Mouse (Mus musculus): ENCODE results near the gene Mipol1.

Gene Mipol1

DNA sequence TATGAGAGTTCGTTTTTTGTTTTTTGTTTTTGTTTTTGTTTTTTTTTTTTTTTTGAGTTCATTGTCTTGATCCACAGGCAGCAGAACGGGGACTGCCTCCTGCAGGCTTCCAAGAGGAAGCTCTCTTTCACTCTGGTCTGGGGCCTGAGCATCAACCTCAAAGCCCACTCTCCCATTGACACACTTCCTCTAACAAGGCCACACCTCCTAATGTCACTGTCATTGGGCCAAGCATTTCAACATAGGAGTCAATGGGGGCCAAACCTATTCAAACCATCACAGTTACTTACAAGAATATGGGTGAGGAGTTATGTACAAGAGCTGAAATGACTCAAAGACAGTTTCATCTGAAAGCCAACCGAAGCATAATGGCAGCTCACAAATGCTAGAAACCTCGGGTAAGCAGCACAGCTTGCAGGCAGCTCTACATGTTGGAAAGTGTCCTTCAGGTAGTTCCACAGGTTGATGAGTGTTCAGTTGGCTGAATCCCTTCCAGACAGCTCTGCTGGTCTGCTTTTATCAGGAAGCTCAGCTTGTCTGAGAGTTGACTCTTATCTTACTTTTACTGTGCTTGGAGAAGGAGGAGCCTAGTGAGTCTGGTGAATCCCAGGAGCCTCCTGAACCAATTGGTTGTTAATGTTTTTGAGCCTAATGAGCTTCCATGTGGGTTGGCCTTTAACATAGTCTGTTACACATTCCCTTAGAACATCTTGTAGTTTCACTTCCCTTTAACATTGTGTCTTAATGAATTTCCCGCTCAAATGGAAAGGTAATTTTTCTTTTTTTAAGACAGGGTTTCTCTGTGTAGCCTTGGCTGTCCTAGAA, 13.7 kb downstream of the Mipol1 start:
- DNase-seq, result no peak

GRCm38 (mm10) chr12:57258572-57258971, 28.3 kb downstream of the Mipol1 start:
- DNase-seq, result no peak

GRCm38 (mm10) chr12:57275456-57275855, 45.2 kb downstream of the Mipol1 start:
- no peak for DNase-seq

DNA sequence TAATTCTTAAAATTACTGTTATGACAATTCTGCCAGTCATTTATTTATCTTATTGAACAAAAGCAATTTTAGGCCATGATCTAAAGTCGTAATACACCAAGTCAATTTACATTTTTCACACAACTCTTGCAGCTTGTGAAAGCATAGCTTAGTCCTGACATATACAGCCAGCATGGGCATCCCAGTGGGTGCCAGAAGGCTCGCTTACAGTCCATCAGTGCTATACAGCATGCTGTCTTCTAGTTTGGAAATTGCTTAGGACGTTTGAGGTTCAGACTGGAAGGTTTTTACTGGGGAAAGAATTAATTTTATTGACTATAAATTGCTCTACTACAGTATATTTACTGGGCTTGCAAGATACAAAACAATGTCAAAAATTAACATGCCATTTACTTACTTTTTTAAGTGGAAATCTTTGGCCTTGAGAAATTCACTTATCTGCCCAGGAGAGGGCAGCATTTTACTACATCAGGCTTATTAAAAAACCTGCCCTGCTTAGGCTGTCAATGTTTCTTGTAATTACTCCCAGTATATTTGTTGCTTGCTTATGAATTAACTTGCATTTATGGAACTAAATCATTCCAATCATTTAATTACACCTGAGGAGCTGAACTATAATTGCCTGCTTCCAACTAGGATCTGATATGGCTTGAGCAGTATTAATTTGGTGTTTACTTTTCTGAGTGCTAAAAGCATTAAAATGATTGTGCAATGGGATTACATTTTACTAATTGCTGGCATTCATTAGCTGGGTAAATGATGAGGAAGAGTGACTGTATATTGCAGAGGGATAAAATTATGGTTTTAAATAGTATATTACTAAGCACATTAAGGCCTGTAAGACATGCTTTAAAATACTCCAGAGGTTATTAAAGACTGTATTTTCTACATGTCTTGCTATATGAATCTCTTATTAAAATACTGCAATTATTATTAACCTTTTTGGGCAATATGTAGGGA, 51.2 kb downstream of the Mipol1 start:
- no peak for DNase-seq

DNA sequence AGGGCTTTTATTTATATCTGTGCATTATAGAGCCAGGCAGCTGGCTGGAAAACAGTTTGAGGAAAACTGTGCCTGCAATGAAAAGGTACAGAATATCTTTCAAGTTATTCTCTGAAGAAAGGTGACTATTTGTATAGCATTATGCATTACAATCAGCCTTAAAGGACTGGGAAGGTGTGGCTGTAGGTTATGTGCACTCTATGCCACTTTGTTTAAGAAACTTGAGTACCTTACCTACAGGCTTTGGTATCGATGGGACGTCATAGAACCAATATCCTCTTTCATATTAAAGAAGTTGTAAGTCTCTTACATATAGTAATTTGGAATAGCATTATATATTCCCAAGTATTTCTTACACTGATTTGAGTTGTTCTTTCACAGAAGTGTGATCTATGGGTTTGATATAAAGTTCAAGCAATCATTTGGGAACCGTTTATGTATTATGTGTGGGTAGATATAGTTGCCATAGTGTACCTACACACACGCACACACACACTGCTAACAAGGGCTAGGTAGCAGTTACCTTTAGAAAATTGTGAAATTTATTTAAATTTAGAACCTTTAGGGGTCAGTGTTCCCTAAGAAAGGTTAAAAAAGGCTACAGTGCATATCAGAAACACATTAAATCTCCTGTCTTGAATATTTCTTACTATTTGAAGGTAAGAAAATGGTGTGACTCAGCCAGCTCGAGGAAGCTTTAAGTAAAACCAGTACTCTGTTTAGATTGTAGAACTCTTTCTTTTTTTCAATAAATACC, 55.3 kb downstream of the Mipol1 start:
- DNase-seq, result no peak

DNA sequence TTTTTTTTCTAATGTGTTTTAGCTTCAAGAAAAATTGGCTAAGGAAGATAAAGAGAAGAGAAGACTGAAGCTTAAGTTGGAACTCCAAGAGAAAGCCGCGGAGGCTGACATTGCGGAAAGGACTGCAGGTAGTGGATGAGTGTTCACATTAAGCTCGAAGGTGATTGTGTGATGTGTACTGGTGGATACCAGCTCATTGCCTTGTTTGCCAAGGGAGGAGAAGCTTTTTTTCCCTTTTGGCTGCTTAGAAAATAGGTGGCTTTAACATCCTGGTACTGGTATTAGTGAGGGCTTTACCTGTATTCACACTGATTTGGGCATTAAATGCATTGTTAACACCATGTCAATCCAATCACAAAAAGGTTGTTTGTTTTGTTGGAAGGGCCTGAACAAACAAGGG, 77.1 kb downstream of the Mipol1 start:
- DNase-seq, result no peak

GRCm38 (mm10) chr12:57307748-57308147, 77.5 kb downstream of the Mipol1 start:
- no peak for DNase-seq

DNA sequence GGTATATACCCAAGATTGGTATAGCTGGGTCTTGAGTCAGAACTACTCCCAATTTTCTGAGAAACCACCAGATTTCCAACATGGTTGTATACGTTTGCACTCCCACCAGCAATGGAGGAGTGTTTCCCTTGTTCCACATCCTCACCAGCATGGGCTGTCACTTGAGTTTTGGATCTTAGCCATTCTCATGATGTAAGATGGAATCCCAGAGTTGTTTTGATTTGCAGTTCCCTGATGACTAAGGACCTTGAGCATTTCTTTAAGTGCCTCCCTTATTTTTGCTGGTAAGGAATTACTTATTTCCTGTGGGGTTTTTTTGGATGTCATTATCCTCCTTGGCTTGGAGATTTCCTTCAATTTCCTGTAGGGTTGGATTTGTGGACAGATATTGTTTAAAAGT, 108.8 kb downstream of the Mipol1 start:
- no peak for DNase-seq

- no peak for DNase-seq
Measured at GRCm38 (mm10) chr12:57340111-57340510, 109.9 kb downstream of the Mipol1 start.

GRCm38 (mm10) chr12:57362732-57363131, 132.5 kb downstream of the Mipol1 start:
- no peak for DNase-seq

DNA sequence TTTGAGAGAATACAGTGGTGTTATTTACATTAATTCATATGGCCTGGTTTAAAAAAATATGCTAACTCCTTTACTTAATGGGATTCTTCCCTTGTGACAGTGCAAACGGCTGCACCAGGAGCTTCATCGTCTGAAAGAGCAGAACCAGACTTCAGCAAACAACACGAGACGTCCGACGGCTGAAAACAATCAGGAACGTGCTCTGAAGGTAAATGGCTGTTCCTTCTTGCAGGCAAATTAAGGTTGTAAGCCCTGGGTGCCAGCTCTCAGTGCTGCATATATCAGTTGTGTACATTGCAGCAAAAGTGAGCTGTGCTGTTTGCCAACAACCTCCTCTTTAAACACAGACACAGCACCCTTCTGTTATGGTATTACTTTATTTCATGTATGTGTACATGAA, 133.8 kb downstream of the Mipol1 start:
- no peak for DNase-seq

GRCm38 (mm10) chr12:57371790-57372547, 141.7 kb downstream of the Mipol1 start:
- no peak for DNase-seq

GRCm38 (mm10) chr12:57382797-57383196, 152.6 kb downstream of the Mipol1 start:
- DNase-seq, result no peak

- DNase-seq, result no peak
Measured at GRCm38 (mm10) chr12:57387588-57388292, 157.5 kb downstream of the Mipol1 start.

- no peak for DNase-seq
Measured at GRCm38 (mm10) chr12:57399547-57399946, 169.3 kb downstream of the Mipol1 start.

DNA sequence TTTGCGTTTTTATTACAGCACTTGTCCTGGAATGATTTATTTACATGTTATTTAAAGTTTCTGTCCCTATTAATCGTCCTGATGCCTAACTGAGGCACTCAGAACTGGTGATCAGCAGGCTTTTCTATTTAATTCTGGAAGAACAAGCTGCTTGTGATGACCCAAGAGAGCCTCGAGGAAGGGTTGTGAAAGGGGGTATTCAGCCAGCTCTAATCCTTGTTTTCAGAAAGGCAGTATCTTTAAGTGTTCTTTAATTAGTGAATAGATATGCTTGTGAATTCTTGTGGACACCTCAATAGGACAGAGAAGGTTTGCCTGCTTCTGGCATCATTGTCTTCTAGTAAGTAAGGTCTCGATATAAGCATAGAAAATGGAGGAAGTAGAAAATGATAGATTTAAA, 170.0 kb downstream of the Mipol1 start:
- no peak for DNase-seq

- DNase-seq, result no peak
Measured at GRCm38 (mm10) chr12:57401126-57401525, 170.9 kb downstream of the Mipol1 start.

GRCm38 (mm10) chr12:57402360-57402759, 172.1 kb downstream of the Mipol1 start:
- no peak for DNase-seq

- DNase-seq, result no peak
Measured at GRCm38 (mm10) chr12:57409976-57410375, 179.7 kb downstream of the Mipol1 start.

DNA sequence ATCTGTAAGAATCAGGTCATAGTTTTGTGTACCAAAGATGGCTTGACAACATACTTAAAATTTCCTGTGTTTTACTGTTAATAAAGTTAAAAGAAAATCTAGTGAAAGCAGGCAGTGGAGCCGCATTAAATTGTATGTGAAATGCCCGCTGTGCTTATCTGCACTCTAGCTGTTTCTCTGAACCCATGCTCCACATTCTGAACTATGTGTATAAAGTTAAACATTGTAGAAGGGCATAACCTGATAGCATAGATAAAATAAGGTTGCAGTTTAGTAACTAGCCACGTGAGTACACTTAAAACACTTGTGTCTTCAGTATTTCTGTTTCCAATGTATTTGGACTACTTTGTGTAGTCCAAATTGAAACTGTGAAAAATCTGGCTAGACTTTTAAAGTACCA, 183.6 kb downstream of the Mipol1 start:
- DNase-seq, result no peak

- no peak for DNase-seq
Measured at GRCm38 (mm10) chr12:57424902-57425301, 194.7 kb downstream of the Mipol1 start.

DNA sequence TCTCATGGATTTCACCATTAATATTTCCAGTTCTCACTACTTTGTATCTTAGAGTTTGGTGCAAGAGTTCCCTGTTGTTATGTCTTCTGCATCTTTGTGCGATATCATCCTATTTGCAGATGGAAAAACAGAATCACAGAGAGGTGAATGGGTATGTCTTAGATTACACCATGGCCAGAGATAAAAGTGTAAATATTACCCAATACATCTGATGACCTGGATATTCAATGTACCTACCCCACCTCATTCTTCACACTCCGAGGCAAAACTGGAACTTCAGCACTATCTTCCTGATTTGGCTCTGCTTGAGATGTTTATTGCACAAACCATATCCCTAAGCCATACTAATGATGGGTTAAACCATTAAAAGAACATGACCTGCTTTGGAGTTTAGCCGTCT, 198.0 kb downstream of the Mipol1 start:
- no peak for DNase-seq

Data from right cerebral cortex, postnatal 14 days (tissue).